Mouse (Mus musculus): ENCODE data around the gene Ints13.

Ints13 gene

DNA sequence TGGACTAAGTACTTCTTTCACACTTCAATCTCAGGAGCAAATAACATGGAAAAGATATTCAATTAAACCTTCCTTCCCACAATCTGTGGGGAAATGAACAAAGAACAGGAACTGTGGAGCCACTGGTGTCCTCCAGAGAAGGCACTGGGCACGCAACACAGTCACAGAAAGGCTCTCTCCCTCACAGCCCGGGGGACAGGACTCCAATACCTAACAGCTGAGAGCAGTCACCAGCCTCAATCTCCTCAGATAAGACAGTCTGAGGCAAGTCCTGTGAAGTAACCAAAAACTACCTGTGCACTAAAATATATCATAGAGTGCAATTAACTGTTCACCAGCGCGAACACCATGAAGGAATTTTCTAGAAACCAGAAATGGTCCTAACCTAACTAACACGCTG is 76.9 kb downstream of the Ints13 start:
- DNase-seq (ENCODE audit: low read depth, low spot score): no peak

DNA sequence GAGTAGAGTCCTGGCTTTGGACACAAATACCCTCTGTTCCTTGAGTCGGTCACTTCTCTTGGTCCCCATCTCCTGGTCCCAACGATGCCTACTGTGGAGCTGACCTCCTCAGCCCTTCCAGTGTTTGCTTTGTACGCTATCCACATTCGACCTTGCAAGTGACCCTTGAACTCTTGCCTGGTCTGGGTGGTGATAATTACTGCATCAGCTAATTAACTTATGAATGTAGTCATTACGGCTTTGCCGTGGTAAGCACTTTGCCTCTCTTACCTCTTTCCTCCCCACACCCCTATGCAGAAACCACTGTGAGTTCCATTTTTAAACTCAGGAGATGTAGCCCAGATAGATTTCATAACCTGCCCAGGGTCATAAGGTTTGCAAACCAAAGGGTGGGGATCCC is 77.4 kb downstream of the Ints13 start:
- no peak for DNase-seq (ENCODE audit: low read depth, low spot score)

Measured in mesoderm, embryonic 11.5 days (tissue).